Mouse (Mus musculus) adrenal gland, adult 2 months (tissue): ENCODE data around the gene Kcnq5. TPM values are rescaled to one million over a fixed set of nuclear protein-coding genes. Genes with fewer than 3 reads are reported as not detected.

Experiments used
- DNase-seq: peaks from one replicate; pipeline ENCODE4 v3.0.0; 2021
- long read RNA-seq: library from polyadenylated mRNA; stranded (forward); transcript quantifications from one replicate; pipeline ENCODE4 v2.0.0, GENCODE M21; 2021
- polyA plus RNA-seq: library from polyadenylated mRNA; depleted of rRNA; stranded (reverse); fragments of >200 nt; gene quantifications from 2 replicates; pipeline ENCODE4 v1.2.3, GENCODE M21; 2012; rRNA removed
- total RNA-seq, 2 experiments: library from RNA; stranded (reverse); gene quantifications; 2 replicates each; pipeline ENCODE4 v1.2.3; 2021

Gene Kcnq5
- total RNA-seq (1 to 10 TPM in 1 of 2 experiments, under 1 TPM in 1; 0.52 to 1.1 TPM), polyA plus RNA-seq (0.02 TPM in 1 of 2 replicates, not detected in the other)
- long read RNA-seq, partial matches to known transcripts: 1 of 1 reads
- long read RNA-seq, other reads (novel, unspliced or antisense): 0 of 1 reads

- DNase-seq: peak; percentile 39
These were observed at the start of gene Kcnq5 for GRCm38 (mm10) chr1:21961251-21962082. TSS of gene Kcnq5 (minus strand) at chr1:21961942.

- no peak for DNase-seq
These were observed 18.0 kb upstream of the Kcnq5 start for GRCm38 (mm10) chr1:21979755-21980154.

- no peak for DNase-seq
These were observed 17.6 kb upstream of the Kcnq5 start for GRCm38 (mm10) chr1:21979292-21979691.

- DNase-seq: no peak
These were observed 12.3 kb upstream of the Kcnq5 start for GRCm38 (mm10) chr1:21974040-21974439.

GRCm38 (mm10) chr1:21967139-21967538 lies 5.4 kb upstream of the Kcnq5 start:
- DNase-seq: no peak

GRCm38 (mm10) chr1:21962896-21963864 lies 1.4 kb upstream of the Kcnq5 start:
- DNase-seq: no peak

- peak; percentile 4 for DNase-seq
These were observed 335 bp upstream of the Kcnq5 start for GRCm38 (mm10) chr1:21962083-21962471.

GRCm38 (mm10) chr1:21960421-21961250 lies 1.1 kb downstream of the Kcnq5 start:
- DNase-seq: peak; percentile 10

- DNase-seq: no peak
These were observed 2.0 kb downstream of the Kcnq5 start for GRCm38 (mm10) chr1:21959648-21960285.

- no peak for DNase-seq
These were observed 3.7 kb downstream of the Kcnq5 start for GRCm38 (mm10) chr1:21958013-21958412.

GRCm38 (mm10) chr1:21940831-21941230 lies 20.9 kb downstream of the Kcnq5 start:
- no peak for DNase-seq

- no peak for DNase-seq
These were observed 34.6 kb downstream of the Kcnq5 start for GRCm38 (mm10) chr1:21927182-21927581.

GRCm38 (mm10) chr1:21923293-21923642 lies 38.5 kb downstream of the Kcnq5 start:
- no peak for DNase-seq

- no peak for DNase-seq
These were observed 39.0 kb downstream of the Kcnq5 start for GRCm38 (mm10) chr1:21922578-21923292.

GRCm38 (mm10) chr1:21919276-21919675 lies 42.5 kb downstream of the Kcnq5 start:
- DNase-seq: no peak

- no peak for DNase-seq
These were observed 65.5 kb downstream of the Kcnq5 start for GRCm38 (mm10) chr1:21896067-21896719.

- no peak for DNase-seq
These were observed 78.0 kb downstream of the Kcnq5 start for GRCm38 (mm10) chr1:21883747-21884146.

GRCm38 (mm10) chr1:21870889-21871288 lies 90.9 kb downstream of the Kcnq5 start:
- DNase-seq: no peak

GRCm38 (mm10) chr1:21868484-21868883 lies 93.3 kb downstream of the Kcnq5 start:
- DNase-seq: no peak

GRCm38 (mm10) chr1:21856399-21856798 lies 105.3 kb downstream of the Kcnq5 start:
- DNase-seq: no peak
